Mouse (Mus musculus) telencephalon, adult 2 months (tissue): ENCODE measurements around the gene Camk1d.

Source experiments
- DNase-seq: peaks from one replicate; pipeline ENCODE4 v3.0.0-alpha.2; 2011; ENCODE audit warnings: low read depth, low spot score

Camk1d gene

DNA sequence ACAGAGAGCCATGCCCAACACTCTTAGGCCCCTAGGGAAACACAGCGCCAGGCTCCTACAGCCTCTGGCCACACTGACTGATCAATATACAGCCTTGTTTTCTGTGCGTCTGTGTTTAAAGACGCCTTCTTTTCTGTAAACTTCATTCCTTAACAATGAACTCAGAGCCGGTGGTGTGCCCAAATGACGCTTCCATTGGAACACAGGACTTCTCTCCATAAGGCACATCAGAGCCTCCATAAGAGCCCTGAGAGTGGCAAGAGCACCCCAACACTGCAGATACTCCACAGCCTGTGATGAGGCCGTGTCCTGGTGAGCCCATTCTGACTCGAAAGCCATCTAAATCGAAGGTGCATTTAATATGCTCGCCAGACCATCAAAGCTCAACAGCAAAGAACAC, 50.8 kb downstream of the Camk1d start:
- no peak for DNase-seq

DNA sequence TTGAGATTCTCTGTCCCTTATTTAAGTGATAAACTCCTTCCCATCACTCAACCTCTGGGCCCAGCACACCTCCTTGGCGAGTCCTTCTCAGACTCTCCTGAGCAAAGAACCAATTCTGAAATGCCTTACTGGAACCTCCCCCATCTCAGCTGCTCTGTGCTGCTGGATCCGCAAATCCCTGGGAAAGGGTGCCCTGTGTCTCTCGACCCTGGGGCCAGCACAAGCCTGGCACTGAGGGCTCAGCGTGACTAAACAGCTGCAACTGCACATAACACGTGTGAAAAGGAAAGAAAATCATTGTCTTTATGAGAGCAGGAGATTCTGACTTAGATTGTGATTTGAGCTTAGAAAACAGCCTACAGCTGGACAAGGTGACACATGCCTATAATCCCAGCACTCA, 52.4 kb downstream of the Camk1d start:
- DNase-seq, result no peak

DNA sequence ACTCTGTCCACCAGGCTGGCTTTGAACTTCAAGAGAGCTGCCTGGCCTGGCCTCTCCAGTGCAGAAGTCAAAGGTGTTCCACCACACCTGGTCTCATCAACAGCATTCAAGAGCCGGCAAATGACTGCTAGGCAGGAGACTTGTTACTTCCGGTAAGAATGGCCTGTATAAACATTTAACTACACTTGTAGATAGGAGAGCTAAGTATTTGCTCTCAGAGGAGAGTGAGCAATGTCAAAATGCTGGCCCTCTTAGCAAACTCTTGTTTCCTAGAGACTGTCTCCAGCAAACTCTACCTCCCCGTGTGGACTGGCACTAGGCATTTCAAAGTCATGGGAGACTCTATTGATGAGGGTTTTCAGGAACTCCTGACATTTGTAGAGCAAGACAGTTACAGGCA, 56.3 kb downstream of the Camk1d start:
- no peak for DNase-seq

DNA sequence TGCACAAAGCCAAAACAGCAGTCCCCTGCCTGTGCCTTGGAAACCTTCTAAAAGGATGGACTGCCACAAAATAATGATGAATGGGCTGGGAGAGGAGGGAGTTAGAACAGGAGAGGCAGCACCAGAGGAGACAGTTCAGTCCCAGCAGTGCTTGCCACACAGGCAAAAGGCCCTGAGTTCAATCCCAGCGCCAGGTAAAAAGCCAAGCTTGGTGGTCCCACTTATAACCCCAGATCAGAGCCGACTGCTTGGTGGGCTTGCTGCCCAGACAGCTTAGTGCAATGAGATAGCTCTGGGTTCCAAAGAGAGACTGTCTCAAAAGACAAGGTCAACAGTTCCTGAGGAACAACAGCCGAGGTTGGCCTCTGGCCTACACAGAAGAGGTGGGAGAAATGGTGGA, 58.0 kb downstream of the Camk1d start:
- no peak for DNase-seq

DNA sequence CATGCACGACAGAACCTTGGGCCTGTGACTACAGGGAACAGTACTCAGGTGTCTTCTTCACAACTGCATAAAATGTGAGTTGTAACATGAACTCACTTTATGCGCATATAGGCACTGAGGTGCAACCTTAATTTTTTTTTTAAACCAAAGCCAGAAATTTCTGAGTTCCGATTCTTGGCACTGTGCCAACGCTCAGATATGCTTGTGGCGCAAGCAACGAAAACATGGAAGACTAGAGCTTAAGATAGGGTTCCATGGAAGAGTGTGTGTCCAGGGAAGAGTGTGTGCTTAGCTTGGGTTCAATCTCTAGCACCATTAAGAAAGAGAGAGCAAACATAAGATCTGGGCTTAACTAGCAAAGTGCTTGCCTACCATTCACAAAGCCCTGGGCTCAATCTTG, 62.2 kb downstream of the Camk1d start:
- no peak for DNase-seq

DNA sequence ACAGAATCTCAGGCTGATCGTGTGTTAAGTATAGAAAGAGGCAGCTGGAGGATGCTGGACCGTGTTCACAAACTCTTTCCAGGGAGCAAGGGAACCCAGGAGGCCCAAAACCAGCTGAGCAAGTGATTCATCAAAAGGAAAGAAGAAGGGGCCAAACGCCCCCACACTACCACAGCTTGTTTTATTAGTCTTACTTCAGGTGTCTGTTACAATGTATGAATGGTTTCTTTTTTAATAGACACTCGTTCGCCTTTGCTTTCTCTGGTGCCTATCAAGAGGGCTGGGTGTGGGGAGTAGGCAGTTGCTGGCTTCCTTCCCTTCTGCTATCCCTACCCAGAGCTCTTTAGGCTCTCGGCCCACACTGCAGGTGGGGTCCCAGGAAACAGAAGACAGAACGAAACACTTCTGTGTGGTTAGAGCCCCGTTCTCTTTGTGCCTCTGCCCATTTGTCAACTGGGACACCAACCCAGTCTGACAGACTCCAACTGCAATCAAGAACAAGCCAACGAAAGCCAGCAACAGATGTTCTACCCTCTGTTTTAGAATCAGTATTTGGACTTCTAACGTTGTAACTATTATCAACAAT, 62.9 kb downstream of the Camk1d start:
- DNase-seq, result no peak

DNA sequence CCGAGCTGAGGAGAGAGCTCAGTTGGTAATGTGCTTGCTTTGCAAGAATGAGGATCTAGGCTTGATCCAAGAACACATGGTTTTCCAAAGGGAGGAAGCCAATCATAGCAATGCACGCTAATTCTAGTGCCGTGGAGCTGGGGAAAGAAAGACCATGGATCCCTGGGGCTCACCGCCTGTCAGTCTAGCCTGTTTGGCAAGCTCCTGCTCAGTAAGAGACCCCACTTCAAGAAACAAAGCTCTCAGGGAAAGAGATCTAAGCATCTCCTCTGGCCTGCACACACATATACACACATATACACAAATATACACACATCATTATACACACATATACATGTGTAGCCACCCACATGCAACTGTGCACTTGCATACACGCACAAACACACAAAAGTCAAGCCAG, 65.1 kb downstream of the Camk1d start:
- no peak for DNase-seq

DNA sequence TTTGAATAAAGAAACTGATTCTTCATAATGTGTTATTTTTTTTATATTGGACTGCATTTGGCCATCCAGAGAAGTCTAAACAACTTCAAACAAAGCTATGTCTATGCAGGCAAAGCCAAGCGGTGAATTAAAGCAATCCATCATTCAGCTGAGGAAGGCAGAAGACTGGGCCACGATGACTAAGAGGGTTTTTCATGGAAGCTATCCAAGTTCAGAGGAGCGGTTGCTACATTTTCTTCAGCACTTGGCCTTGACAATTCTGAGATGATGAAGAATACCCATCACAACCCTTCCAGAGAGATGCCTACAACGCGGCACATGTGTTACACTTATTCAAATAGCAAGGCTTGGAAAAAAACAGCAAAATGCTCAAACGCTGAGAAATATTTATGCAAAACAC, 65.6 kb downstream of the Camk1d start:
- no peak for DNase-seq

DNA sequence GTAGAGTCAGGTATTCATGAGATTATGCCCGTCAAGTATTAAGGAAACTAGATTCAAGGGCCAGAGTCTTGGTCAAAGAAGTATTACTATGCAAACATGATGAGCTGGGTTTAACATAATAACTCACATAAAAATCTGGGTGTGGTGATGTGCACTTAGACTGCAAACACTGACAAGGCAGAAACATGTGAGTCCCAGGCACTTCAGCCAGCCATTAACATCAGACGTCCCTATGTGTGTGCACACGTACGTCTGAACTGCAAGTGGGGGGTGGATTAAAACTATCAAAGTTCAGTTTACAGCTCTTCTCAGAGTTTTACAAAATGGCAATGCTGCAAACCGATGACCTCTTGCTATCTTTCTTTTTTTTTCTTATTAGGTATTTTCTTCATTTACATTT, 68.0 kb downstream of the Camk1d start:
- no peak for DNase-seq

DNA sequence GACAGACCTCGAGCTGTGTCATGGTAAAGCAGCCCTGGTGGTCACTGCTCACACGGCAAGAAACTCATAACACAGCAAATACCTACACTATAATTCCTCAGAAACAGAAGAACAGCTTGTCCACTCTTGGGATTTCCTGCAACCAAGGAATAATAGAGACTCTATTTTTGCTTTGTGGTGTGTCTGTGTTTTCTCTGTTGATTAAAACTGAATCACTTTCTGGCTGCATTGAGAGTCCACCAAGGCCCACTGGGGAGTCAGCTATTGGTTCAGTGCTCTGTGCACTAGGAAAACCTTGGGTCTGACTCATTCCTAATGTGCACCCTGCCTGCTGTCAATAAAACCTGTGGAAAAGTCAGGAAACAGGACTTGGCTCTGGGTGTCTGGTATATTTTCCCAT, 68.7 kb downstream of the Camk1d start:
- DNase-seq, result no peak

DNA sequence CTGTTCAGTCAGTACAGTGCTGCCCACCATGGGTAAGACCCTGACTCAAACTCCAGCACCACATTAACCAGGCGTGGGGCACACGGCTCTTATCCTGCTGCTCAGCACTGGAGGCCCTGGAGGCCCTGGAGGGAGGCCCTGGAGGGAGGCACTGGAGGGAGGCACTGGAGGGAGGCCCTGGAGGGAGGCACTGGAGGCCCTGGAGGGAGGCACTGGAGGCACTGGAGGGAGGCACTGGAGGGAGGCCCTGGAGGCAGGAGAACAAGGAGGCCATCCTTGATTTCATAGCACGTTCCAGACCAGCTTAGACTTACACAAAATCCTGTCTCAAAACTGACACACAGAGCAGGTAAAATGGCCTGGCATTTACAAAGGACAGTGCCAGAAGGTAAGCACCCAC, 70.4 kb downstream of the Camk1d start:
- no peak for DNase-seq

DNA sequence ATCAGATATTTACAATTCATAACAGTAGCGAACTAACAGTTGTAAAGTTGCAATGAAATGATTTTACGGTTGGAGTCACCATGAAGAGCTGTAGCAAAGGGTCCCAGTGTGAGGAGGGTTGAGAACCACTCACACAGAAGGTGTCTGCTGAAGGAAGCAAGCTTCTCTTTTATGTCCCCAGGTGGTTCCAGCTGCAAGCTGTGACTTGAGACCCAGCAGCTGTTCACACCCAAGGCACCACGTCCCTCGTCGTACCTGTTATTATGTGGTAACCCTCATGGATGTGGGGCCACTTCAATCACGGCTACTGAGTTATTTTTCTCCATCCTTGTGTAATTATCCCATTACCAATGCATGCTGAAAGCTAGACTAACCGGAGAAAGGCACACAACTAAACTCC, 71.1 kb downstream of the Camk1d start:
- DNase-seq, result no peak

DNA sequence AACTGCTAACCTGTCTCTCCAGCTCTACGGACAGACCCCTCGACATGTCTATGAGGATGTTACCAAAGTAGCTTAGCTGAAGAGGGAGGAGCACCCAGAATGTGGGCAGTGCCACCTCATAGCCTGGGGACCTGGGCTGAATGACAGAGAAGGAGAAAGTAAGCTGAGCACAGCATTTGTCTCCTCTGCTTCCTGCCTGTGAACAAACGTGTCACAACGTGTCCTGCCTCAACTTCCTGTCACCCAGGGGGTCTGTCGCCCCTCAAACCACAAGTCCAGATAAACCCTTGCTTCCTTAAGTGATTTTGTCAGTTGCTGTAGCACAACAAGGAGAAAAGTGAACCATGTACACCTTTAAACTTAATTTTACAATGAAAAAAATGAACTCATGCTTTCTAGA, 71.7 kb downstream of the Camk1d start:
- DNase-seq, result no peak

DNA sequence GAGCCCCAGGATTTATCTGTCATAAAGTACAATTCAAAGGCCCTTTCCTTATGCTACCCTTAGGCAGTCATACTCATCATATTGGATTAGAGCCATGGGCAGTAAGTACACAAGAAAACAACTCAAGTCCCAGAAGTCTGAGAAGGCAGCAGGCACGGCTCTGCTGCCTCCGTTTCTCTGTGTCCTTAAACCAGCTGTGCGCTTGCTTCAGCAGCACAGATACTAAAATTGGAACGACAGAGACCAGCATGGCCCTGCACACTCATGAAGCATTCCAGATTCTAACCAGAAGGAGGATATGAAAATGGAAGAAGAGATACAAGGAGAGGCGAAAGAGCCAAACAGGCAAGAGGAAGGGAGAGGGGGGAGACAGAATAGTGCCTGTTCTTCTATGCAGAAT, 72.6 kb downstream of the Camk1d start:
- DNase-seq, result peak; percentile 62

DNA sequence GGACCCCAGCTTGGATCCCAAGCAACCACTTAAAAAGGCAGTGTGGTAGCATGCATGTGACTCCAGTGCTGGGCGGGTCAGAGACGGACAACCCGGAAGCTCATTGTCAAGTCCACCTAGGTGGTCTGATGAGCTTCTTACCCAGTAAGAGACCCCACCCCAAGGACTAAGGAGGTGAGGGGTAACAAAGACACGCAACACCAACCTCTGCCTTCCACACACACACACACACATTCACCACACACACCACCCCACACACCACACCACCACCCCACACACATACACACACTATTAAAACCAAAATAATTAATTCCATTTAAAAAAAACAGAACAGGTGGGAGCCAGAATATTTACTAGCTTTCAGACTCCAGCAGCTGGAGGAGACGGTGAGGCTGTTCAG, 73.7 kb downstream of the Camk1d start:
- no peak for DNase-seq

DNA sequence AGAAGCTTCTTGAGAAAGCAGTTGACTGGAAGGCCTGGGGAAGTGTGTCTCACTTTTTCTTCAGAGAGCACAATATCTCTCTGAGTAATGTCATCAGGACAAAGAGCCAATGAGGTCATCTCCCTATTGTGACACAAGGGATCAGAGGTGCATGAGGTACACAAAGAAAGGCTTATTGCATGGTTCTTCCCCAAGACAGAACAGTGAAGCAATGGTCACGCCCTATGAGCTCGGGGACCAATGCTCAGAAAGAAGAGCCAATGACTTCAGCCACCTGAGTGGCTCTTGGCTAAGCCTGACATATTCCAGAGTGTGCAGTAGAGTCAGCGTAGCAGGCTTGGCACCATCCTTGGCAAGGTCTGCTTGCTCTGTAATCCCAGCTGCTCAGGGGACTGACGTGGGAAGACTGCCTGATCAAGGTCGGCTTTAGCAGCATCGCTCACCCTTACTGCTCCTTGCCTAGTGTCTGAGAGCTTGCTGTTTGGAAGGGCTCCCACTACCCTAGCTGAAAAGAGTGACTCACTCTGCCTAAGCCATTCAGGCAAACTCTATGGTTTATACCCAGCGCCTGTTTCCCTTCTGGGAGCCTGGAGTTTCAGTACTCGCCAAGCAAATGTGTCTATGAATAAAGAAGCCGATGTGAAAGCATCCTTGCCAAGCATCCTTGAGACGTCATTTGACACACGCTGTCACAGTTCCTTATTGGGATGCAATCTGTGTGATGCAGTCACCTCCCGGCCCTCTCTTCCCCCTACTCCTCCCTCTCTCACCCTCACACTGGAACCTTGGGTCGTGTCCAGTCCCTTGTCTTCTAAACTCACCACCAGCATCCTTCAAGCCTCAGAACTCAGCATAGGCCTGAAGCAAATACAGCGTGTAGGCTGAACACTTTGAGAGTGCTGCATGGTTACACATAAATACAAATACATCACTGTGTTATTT, 77.2 kb downstream of the Camk1d start:
- peak; percentile 89 for DNase-seq

DNA sequence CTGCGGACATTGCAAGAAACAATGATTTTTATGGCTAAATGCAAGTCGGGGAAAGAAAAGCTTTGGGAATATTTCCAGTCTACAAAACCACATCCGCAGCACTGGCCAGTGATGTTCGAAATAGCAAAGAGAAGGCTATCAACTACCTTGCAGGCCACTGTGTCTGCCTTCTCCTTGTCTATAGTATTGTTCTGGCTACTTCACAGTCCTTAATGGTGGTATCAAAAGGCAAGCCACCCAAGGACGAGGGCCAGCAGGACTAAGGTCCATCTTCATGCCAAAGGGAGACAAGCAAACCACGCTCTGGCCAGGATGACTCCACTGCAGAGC, 82.0 kb downstream of the Camk1d start:
- DNase-seq, result no peak

DNA sequence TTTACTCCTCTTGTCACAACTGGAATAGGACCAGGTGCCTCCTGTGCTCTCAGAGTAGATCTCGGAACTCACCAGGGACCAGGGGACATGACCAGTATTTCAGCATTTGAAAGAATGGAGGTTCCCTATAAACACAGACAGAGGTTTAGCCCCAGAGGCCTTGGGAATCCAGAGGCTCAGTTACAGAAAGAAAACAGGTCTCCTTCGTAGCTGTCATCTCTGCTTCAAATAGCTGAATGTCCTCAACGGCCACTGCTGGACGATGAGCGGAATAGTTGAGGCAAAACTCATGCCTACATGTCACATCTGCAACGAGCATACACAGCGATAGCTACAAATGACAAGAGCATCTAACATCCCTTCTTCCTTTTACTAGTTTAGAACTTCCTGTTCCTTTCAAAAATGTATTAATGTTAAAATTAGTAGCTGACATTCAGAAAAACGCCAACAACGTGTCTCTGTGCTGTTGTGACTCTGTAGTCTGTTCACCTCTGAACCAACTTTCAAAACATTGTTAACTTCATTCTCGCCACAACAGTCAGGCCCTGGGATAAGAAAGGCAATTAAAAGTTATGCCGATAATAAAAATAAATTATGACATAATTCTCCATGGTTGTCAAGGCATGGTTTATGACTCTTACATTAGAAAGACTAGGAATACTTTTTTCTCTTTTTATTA, 82.5 kb downstream of the Camk1d start:
- no peak for DNase-seq

DNA sequence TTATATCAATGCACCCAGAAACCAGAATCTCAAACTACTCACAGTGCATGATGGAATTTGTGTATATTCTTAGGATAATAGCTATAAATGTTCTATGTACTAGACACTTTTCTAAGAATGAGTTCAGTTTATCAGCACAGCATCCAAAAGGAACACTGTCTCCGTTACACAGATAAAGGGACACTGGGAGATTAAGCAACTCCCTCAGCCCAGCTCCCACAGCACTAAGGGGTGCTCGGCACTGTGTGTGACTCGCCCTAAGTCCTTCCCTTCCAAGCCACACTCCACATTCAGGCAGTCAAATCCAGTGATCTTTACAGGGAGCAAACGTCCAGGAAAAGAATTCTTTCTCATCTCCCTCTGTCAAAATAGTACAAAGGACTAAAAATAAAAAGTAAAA, 83.6 kb downstream of the Camk1d start:
- no peak for DNase-seq

DNA sequence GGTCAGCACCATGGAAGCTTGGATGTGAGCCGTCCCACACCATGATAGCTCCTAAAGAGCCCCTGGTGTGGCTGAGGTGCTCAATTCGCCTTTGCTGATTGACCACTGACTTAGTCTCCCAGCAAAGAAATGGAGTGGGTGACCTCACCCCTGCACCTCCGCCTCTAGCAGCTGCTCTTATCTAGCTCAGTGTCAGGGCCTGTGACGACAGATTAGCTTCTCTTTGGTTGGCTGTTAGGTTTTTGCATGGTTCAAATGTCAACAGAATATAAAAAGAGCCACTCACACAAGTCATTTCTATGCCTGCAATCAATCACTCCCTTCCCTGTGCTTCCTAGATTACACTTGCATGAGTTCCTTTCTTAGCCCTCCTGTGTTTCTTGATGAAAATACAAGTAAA, 89.9 kb downstream of the Camk1d start:
- no peak for DNase-seq

DNA sequence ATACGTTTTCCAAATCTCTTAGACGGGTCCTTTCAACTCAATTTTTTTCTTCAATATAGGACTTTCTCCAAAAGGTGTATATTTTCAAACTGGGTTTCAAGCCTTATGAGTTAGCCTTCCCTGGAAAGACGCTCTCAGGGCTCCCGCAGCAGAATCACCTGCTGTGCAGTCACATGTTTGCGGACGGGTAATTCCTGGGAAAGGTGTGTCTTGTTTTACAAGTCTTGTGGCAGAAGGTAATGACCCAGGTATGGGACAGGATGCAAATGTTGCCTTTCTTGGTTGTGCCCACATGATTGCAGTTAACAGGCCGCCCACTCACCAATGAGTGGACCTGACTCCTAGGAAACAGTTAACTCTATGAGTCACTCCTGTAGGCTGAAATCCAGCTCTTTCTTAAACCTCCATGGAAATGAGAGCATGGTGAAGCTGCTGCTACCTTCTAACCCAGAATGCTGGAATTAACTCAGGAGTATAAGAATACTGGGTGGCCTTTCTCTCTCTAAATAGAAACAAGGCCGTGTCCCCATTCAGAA, 95.9 kb downstream of the Camk1d start:
- no peak for DNase-seq

DNA sequence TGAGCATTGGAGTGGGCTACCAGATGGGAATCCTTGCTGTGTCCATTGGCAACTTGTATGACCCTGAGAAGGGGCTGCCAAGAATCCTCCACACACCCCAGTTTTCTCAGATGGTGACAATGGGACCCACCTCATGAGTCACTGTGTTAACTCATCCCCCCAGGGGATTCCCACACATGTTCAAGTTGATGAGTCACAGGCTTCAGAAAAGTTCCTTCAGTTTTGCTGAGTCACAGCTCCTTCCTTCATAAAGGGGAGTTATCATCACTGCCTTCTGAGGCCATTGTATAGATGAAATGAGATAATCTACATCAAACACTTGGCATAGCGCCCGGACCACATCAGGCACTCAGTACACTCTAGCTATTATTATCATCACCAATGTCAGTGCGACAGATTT, 99.4 kb downstream of the Camk1d start:
- peak; percentile 68 for DNase-seq

DNA sequence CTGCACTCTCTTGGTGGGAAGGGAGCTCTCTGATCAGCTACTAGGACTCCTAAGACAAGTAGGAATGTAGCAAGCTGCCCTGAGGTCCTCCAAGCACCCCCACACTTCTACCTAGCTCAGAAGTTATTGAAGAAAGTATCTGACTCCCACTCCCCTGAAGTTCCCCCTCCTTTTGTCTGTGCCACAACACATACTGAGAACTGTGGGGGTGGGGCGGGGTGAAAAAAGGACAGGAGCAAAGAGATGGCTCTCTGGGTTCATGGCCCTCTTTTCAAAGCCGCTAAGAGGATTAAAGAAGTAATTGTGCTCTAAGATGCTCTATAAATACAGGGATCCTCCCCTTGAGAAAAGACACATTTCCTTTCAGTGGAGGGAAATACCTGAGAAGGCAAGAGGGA, 100.0 kb downstream of the Camk1d start:
- no peak for DNase-seq
